Mouse (Mus musculus): ENCODE data around the gene Gm7544. TPM values are rescaled to one million over a fixed set of nuclear protein-coding genes. Genes with fewer than 3 reads are reported as not detected.
"Not testable (repeated sequence)": the region's sequence is repeated elsewhere in the genome, so short reads cannot be mapped to it uniquely, and the experiment has no call there.

Gene Gm7544
- polyA plus RNA-seq, 1 experiment from 2014 or later: not detected

GRCm38 (mm10) chr1:82943295-82943694 lies 12.5 kb downstream of the Gm7544 start, which contains the start of gene A030003K21Rik:
TSS of gene A030003K21Rik (minus strand) at chr1:82943388.
- H3K4me1 ChIP-seq (replicated peaks; ENCODE audit: control insufficient read depth, insufficient read depth, low read length); ATAC-seq (replicated peaks; ENCODE audit: low FRiP score); DNase-seq (ENCODE audit: low spot score); H3K27ac ChIP-seq (ENCODE audit: low read depth, low read length); H3K9me3 ChIP-seq (ENCODE audit: control insufficient read depth, low read length); H3K4me3 ChIP-seq (ENCODE audit: low read depth, low read length); H3K4me2 ChIP-seq; H3K9ac ChIP-seq (ENCODE audit: low read depth, low read length); H3K27me3 ChIP-seq (replicated peaks; ENCODE audit: control insufficient read depth, insufficient read depth, low read length); H3K36me3 ChIP-seq (ENCODE audit: control insufficient read depth, insufficient read depth, low read length): not testable (repeated sequence)
- no CpG with 5 or more reads among the region's 6 CpGs for WGBS

DNA sequence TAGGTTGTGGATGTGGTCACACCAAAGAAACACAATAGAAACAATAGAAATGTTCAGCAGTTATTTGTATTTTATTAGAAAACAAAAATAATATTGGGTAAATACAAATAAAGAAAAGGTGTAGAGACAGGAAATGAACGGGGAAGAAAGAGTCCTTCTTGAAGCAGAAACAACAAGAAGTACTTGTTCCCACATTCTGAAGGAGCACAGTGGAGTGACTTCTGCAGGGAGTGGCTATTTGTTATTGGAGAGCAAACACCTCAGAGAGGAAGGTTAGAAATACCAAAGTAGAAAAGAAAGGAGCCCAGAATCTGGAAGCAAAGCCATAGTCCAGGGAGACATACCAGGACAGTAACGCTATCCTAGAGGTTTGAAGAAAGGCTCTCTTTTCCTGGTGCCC lies 13.3 kb downstream of the Gm7544 start:
- not testable (repeated sequence) for H3K9ac ChIP-seq (ENCODE audit: low read depth, low read length); H3K4me2 ChIP-seq; H3K27me3 ChIP-seq (replicated peaks; ENCODE audit: control insufficient read depth, insufficient read depth, low read length); H3K9me3 ChIP-seq (ENCODE audit: control insufficient read depth, low read length); H3K36me3 ChIP-seq (ENCODE audit: control insufficient read depth, insufficient read depth, low read length); H3K4me3 ChIP-seq (ENCODE audit: low read depth, low read length); DNase-seq (ENCODE audit: low spot score); H3K4me1 ChIP-seq (replicated peaks; ENCODE audit: control insufficient read depth, insufficient read depth, low read length); H3K27ac ChIP-seq (ENCODE audit: low read depth, low read length); ATAC-seq (replicated peaks; ENCODE audit: low FRiP score)
- WGBS: 78% methylated on average over 1 of the region's 2 CpGs

GRCm38 (mm10) chr1:82938666-82939065 lies 17.1 kb downstream of the Gm7544 start:
- no peak for ATAC-seq (replicated peaks; ENCODE audit: low FRiP score)
- no peak for DNase-seq (ENCODE audit: low spot score)
- no peak overlapping the region for H3K4me3 ChIP-seq (ENCODE audit: low read depth, low read length)
- WGBS: 88% methylated on average over 5 of the region's 5 CpGs
- peaks cover 5% of the 10 kb centered on the region; the same call in 1 of the 2 replicates for H3K9me3 ChIP-seq (ENCODE audit: control insufficient read depth, low read length)
- H3K36me3 ChIP-seq (ENCODE audit: control insufficient read depth, insufficient read depth, low read length): no peaks in the 10 kb centered on the region
- no peak overlapping the region for H3K9ac ChIP-seq (ENCODE audit: low read depth, low read length)
- H3K27me3 ChIP-seq (replicated peaks; ENCODE audit: control insufficient read depth, insufficient read depth, low read length): no peaks in the 10 kb centered on the region
- H3K4me1 ChIP-seq (replicated peaks; ENCODE audit: control insufficient read depth, insufficient read depth, low read length): no peaks in the 10 kb centered on the region
- H3K4me2 ChIP-seq: no peak overlapping the region
- H3K27ac ChIP-seq (ENCODE audit: low read depth, low read length): no peak overlapping the region

- not testable (repeated sequence) for DNase-seq (ENCODE audit: low spot score); H3K4me3 ChIP-seq (ENCODE audit: low read depth, low read length); H3K9ac ChIP-seq (ENCODE audit: low read depth, low read length); H3K27ac ChIP-seq (ENCODE audit: low read depth, low read length); H3K27me3 ChIP-seq (replicated peaks; ENCODE audit: control insufficient read depth, insufficient read depth, low read length); H3K4me1 ChIP-seq (replicated peaks; ENCODE audit: control insufficient read depth, insufficient read depth, low read length); H3K4me2 ChIP-seq; ATAC-seq (replicated peaks; ENCODE audit: low FRiP score); H3K36me3 ChIP-seq (ENCODE audit: control insufficient read depth, insufficient read depth, low read length); H3K9me3 ChIP-seq (ENCODE audit: control insufficient read depth, low read length)
- no CpG with 5 or more reads among the region's 6 CpGs for WGBS
Measured at GRCm38 (mm10) chr1:82931326-82931725, 24.5 kb downstream of the Gm7544 start, which contains the start of gene Gm6217. TSS of gene Gm6217 (minus strand) at chr1:82931399.

DNA sequence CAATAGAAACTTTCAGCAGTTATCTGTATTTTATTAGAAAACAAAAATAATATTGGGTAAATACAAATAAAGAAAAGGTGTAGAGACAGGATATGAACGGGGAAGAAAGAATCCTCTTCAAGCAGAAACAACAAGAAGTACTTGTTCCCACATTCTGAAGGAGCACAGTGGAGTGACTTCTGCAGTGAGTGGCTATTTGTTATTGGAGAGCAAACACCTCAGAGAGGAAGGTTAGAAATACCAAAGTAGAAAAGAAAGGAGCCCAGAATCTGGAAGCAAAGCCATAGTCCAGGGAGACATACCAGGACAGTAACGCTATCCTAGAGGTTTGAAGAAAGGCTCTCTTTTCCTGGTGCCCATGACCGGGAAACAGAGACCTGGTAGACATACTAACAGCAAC lies 25.3 kb downstream of the Gm7544 start:
- H3K27ac ChIP-seq (ENCODE audit: low read depth, low read length); ATAC-seq (replicated peaks; ENCODE audit: low FRiP score); H3K4me2 ChIP-seq; H3K27me3 ChIP-seq (replicated peaks; ENCODE audit: control insufficient read depth, insufficient read depth, low read length); H3K9me3 ChIP-seq (ENCODE audit: control insufficient read depth, low read length); DNase-seq (ENCODE audit: low spot score); H3K9ac ChIP-seq (ENCODE audit: low read depth, low read length); H3K4me1 ChIP-seq (replicated peaks; ENCODE audit: control insufficient read depth, insufficient read depth, low read length); H3K36me3 ChIP-seq (ENCODE audit: control insufficient read depth, insufficient read depth, low read length); H3K4me3 ChIP-seq (ENCODE audit: low read depth, low read length): not testable (repeated sequence)
- 78% methylated on average over 2 of the region's 3 CpGs for WGBS

DNA sequence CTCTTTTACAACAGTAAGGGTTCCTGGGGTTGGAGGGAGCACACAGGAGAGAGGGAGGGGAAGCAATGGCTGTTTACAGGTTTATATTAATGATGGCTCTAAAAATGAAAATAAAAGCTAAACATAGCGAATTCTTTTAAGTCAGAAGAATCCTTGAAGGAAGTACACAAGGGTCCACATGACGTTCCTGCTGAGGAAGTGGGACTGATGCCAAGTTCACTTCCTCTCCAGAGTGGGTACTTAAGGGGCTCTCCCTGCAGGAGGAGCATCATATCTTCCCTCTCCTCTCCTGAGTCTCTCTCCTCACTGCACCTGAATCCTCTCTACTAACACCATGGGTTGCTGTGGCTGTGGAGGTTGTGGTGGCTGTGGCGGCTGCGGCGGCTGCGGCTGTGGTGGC lies 31.2 kb downstream of the Gm7544 start, which contains the start of gene A030014E15Rik:
Gene A030014E15Rik, plus strand, starts transcription at position 268 of the 400 bp plus-strand sequence.
- no peak for DNase-seq (ENCODE audit: low spot score)
- WGBS: 84% methylated on average over 6 of the region's 6 CpGs

GRCm38 (mm10) chr1:82913434-82913833 lies 42.4 kb downstream of the Gm7544 start:
- not testable (repeated sequence) for H3K9me3 ChIP-seq (ENCODE audit: control insufficient read depth, low read length); H3K4me2 ChIP-seq; H3K27me3 ChIP-seq (replicated peaks; ENCODE audit: control insufficient read depth, insufficient read depth, low read length); DNase-seq (ENCODE audit: low spot score); H3K36me3 ChIP-seq (ENCODE audit: control insufficient read depth, insufficient read depth, low read length); H3K4me3 ChIP-seq (ENCODE audit: low read depth, low read length); ATAC-seq (replicated peaks; ENCODE audit: low FRiP score); H3K4me1 ChIP-seq (replicated peaks; ENCODE audit: control insufficient read depth, insufficient read depth, low read length); H3K9ac ChIP-seq (ENCODE audit: low read depth, low read length); H3K27ac ChIP-seq (ENCODE audit: low read depth, low read length)
- 82% methylated on average over 5 of the region's 5 CpGs for WGBS

More for the DNA sequence above, 31.2 kb downstream of the Gm7544 start, which contains the start of gene A030014E15Rik:
- ATAC-seq (replicated peaks; ENCODE audit: low FRiP score): no peak
- H3K4me3 ChIP-seq (ENCODE audit: low read depth, low read length): no peak within 1 kb of the TSS
- no peaks in the 10 kb centered on the region for H3K4me1 ChIP-seq (replicated peaks; ENCODE audit: control insufficient read depth, insufficient read depth, low read length)
- no peaks in the 10 kb centered on the region; the same call in 1 of the 2 replicates for H3K27me3 ChIP-seq (replicated peaks; ENCODE audit: control insufficient read depth, insufficient read depth, low read length)
- no peak within 1 kb of the TSS for H3K4me2 ChIP-seq
- H3K36me3 ChIP-seq (ENCODE audit: control insufficient read depth, insufficient read depth, low read length): no peaks in the 10 kb centered on the region
- no peak within 1 kb of the TSS for H3K27ac ChIP-seq (ENCODE audit: low read depth, low read length)
- no peaks in the 10 kb centered on the region for H3K9me3 ChIP-seq (ENCODE audit: control insufficient read depth, low read length)
- no peak within 1 kb of the TSS for H3K9ac ChIP-seq (ENCODE audit: low read depth, low read length)

DNA sequence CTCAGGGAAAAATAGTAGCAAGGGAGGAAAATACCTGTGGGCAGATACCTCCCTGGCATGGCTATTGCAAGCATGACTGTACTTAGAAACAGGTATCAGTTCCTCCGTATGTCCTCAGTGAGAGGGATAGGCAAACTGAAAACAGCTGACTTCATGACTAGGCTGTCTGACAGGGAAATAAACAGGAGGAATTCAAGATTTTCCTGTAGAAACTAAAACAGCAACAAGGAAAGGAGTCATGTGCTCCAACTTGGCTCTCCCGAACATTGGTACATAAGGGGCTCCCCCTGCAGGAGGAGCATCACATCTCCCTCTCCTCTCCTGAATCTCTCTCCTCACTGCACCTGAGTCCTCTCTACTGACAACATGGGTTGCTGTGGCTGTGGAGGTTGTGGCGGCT lies 42.8 kb downstream of the Gm7544 start, which contains the start of gene A030005L19Rik:
Gene A030005L19Rik, plus strand, starts transcription at position 301 of the 400 bp plus-strand sequence.
- Histone ChIP-seq H3K36me3 (ENCODE audit: control insufficient read depth, insufficient read depth, low read length) (no peaks in the 10 kb centered on the region), H3K9me3 (ENCODE audit: control insufficient read depth, low read length) (no peaks in the 10 kb centered on the region), H3K27me3 (replicated peaks; ENCODE audit: control insufficient read depth, insufficient read depth, low read length) (no peaks in the 10 kb centered on the region), H3K27ac (ENCODE audit: low read depth, low read length) (no peak within 1 kb of the TSS), H3K4me2 (no peak within 1 kb of the TSS), H3K4me1 (replicated peaks; ENCODE audit: control insufficient read depth, insufficient read depth, low read length) (no peaks in the 10 kb centered on the region; the same call in 1 of the 2 replicates), H3K9ac (ENCODE audit: low read depth, low read length) (no peak within 1 kb of the TSS), H3K4me3 (ENCODE audit: low read depth, low read length) (no peak within 1 kb of the TSS)
- no peak for ATAC-seq (replicated peaks; ENCODE audit: low FRiP score)
- no peak for DNase-seq (ENCODE audit: low spot score)
- WGBS: 95% methylated on average over 3 of the region's 3 CpGs

DNA sequence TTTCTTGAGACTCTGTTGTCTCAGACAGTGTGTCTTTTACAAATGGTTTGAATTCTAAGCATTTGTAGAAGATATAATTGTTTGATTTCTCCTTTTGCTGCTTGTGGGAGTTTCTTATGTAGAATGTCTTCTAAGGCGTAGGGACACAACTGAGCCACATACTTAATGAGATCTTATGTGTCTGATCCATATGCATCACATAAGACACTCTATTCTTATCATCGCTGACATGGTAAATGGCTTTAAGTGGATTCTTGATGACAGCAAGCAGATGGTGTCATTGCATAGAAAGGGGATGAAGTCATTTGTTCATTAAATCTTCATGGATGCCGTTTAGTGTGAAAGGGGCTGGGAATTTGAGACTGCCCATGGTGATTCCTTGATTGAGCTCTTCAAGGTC lies 49.9 kb downstream of the Gm7544 start:
- Histone ChIP-seq H3K9ac (ENCODE audit: low read depth, low read length) (no peak overlapping the region), H3K4me1 (replicated peaks; ENCODE audit: control insufficient read depth, insufficient read depth, low read length) (no peaks in the 10 kb centered on the region), H3K27ac (ENCODE audit: low read depth, low read length) (no peak overlapping the region), H3K9me3 (ENCODE audit: control insufficient read depth, low read length) (no peaks in the 10 kb centered on the region), H3K36me3 (ENCODE audit: control insufficient read depth, insufficient read depth, low read length) (peaks cover 12% of the 10 kb centered on the region; the same call in 1 of the 2 replicates), H3K4me3 (ENCODE audit: low read depth, low read length) (no peak overlapping the region), H3K4me2 (no peak overlapping the region), H3K27me3 (replicated peaks; ENCODE audit: control insufficient read depth, insufficient read depth, low read length) (no peaks in the 10 kb centered on the region)
- DNase-seq (ENCODE audit: low spot score): no peak
- no peak for ATAC-seq (replicated peaks; ENCODE audit: low FRiP score)
- WGBS: 84% methylated on average over 3 of the region's 3 CpGs
